Mouse (Mus musculus) cortical plate, adult 2 months (tissue): ENCODE results near the gene Cntn4.

ENCODE experiments used
- CTCF ChIP-seq: fragments of 200-500 bp; IDR thresholded peaks from 2 replicates; pipeline ENCODE4 v1.5.1; 2011; ENCODE audit warnings: mild to moderate bottlenecking, control low read depth, low read length; ENCODE audit not compliant: insufficient read depth; ENCODE audit errors: extremely low read depth
- POLR2A ChIP-seq: fragments of 200-500 bp; IDR thresholded peaks from 2 replicates; pipeline ENCODE4 v1.6.1; 2011; ENCODE audit warnings: mild to moderate bottlenecking, low read length, control low read depth; ENCODE audit not compliant: insufficient read depth; ENCODE audit errors: extremely low read depth

- TF ChIP-seq CTCF (0 out of 2 replicates have a peak, but pooled peaks have one; percentile 1), POLR2A (no peak)
Observed at GRCm38 (mm10) chr6:105788462-105788861, 111.0 kb downstream of the Cntn4 start.
